Mouse (Mus musculus) olfactory bulb, adult 2 months (tissue): Measurements from ENCODE around the gene Hsh2d.

Experiments
- CTCF ChIP-seq: fragments of 200-500 bp; IDR thresholded peaks from 2 replicates; pipeline ENCODE4 v1.5.1; 2012; ENCODE audit warnings: low read depth, mild to moderate bottlenecking, low read length, moderate library complexity; ENCODE audit not compliant: insufficient read depth
- POLR2A ChIP-seq: fragments of 200-500 bp; IDR thresholded peaks from 2 replicates; pipeline ENCODE4 v1.6.1; 2012; ENCODE audit warnings: mild to moderate bottlenecking, low read depth, low read length, moderate library complexity; ENCODE audit not compliant: insufficient read depth

DNA sequence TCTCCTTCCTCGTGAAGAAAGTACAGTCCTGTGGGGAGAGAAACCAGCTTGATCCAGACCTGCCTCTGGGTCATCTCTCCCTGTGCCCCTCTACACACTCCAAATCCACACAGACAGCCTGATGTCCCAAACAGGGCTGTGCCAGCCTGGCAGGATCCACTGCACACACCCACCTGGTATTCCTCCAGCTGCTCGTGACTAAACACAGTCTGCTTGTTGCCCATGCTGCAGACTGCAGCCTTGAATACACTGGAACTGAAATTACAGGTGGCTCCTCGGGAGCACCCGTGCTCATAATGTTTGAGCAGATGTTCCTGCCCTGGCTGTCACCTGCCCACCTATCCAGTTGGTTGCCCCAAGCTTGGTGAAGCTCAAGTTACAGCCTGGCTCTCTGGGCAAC lies 23.3 kb downstream of the Hsh2d start, which contains the start of gene Cib3:
- TF ChIP-seq CTCF: no peak
- TF ChIP-seq POLR2A: no peak
